Mouse (Mus musculus) liver, adult 2 months (tissue): ENCODE measurements at regions not wholly inside any gene's neighbourhood (a gene's known extent, or its start where the extent isn't known, plus 50 kb on each side); places are given as distances from the start of the nearest gene placed in this dataset.

Experiments
- CTCF ChIP-seq: fragments of 200-500 bp; IDR thresholded peaks from 2 replicates; pipeline ENCODE4 v1.5.1; 2011; ENCODE audit warnings: low read depth, low read length, control low read depth
- POLR2A ChIP-seq: fragments of 200-500 bp; IDR thresholded peaks from 2 replicates; pipeline ENCODE4 v1.6.1; 2011; ENCODE audit warnings: low read length, control low read depth; ENCODE audit not compliant: insufficient read depth; ENCODE audit errors: extremely low read depth

DNA sequence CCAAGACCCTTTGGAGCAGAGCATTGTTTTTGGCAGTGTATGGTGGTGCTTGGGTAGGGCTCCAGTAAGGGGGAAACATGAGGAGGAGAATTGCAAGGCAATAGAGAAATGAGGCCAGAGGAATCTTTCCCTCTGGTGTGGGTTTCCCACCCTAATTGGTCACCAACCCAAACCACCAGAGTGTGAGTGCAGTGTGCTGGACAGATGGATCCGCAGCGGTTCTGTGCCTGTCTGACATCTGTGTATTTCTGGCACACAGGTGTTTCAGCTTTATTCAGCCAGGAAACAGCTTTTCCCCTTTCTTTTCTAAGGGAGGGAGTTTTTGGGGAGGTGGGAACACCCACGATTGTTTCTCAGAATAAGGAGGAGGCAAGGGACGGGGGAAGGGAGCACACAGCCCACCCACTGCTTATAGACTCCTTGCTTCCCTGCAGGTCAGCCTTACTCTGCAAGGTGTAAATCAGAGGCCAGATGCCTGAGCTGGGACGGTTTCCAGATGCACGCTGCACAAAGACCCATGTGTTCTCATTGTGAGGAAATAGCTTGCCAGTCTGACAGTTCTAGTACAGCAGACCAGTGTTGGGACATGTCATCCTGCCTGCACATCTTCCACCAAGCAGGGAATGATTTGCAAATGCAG is 175.2 kb upstream of the Gypa start:
- TF ChIP-seq CTCF: no peak
- TF ChIP-seq POLR2A: no peak
